8 mouse cellular contexts compared by ENCODE assay signal in genomic region chr3:97658426-97659193, GRCm38 (mm10). TPM values are rescaled to one million over a fixed set of nuclear protein-coding genes. Genes with fewer than 3 reads are reported as not detected.
DNase-seq lines count a peak whose midpoint lies in the region; ATAC-seq lines count a peak whose summit lies in the region.

No protein-coding gene starts in this region.

- H3K9me3 ChIP-seq in heart, embryonic 15.5 days (replicated peaks), result no peaks in the 10 kb centered on the region
- H3K9me3 ChIP-seq in liver, embryonic 13.5 days (replicated peaks), result no peaks in the 10 kb centered on the region

- H3K27me3 ChIP-seq in heart, embryonic 15.5 days, result no peaks in the 10 kb centered on the region
- H3K27me3 ChIP-seq in liver, embryonic 13.5 days, result no peaks in the 10 kb centered on the region

- under 1% methylated on average over 48 of the region's 50 CpGs for WGBS in heart, embryonic 15.5 days
- WGBS in liver, embryonic 13.5 days (ENCODE audit: insufficient replicate concordance), result 1% methylated on average over 49 of the region's 50 CpGs

- H3K36me3 ChIP-seq in heart, embryonic 15.5 days, result peaks cover 4% of the 10 kb centered on the region
- 0 out of 2 replicates have a peak, but pooled peaks cover 8% of the 10 kb centered on the region for H3K36me3 ChIP-seq in liver, embryonic 13.5 days

- H3K4me3 ChIP-seq in heart, embryonic 15.5 days, result peak overlapping the region; percentile 67
- H3K4me3 ChIP-seq in liver, embryonic 13.5 days (replicated peaks), result peak overlapping the region; percentile 86

- H3K4me2 ChIP-seq in heart, embryonic 15.5 days, result peak overlapping the region; percentile 78
- H3K4me2 ChIP-seq in liver, embryonic 13.5 days, result peak overlapping the region; percentile 96

- H3K4me1 ChIP-seq in heart, embryonic 15.5 days (replicated peaks), result peaks cover 26% of the 10 kb centered on the region
- peaks cover 23% of the 10 kb centered on the region for H3K4me1 ChIP-seq in liver, embryonic 13.5 days (replicated peaks)

- H3K27ac ChIP-seq in heart, embryonic 15.5 days, result peak overlapping the region; percentile 81
- peak overlapping the region; percentile 58 for H3K27ac ChIP-seq in liver, embryonic 13.5 days

- ATAC-seq in heart, embryonic 15.5 days (replicated peaks; ENCODE audit: insufficient number of reproducible peaks, insufficient read depth, low FRiP score, low read depth), result peak; percentile 83
- ATAC-seq in liver, embryonic 13.5 days (ENCODE audit: low read depth), result peak; percentile 76

- no peak for DNase-seq in heart, adult 8-10 months (ENCODE audit: low spot score)
- peak; percentile 10 to 18 for DNase-seq in CD8-positive naive resting alpha-beta T cell, adult 2 months (ENCODE audit: low read depth in 2 of 2, low spot score in 2 of 2)
- DNase-seq in ZHBTc4 (ENCODE audit: low read depth, low spot score), result peak; percentile 79
- peak; percentile 20 for DNase-seq in forelimb bud, embryonic 11.5 days (ENCODE audit: low read depth, low spot score)
- no peak for DNase-seq in liver, embryonic 13.5 days
- peak; percentile 31 to 47 for DNase-seq in right cerebral cortex, adult 2 months (ENCODE audit: low spot score in 2 of 2)
- no peak for DNase-seq in left cerebral cortex, adult 8-10 months (ENCODE audit: low spot score in 2 of 2)

- H3K9ac ChIP-seq in heart, embryonic 15.5 days, result peak overlapping the region; percentile 67
- H3K9ac ChIP-seq in liver, embryonic 13.5 days, result peak overlapping the region; percentile 80

RNA-seq across cellular contexts. Expression of gene Prkab2, which starts 0.6 kb away (rescaled TPM):
- 14.0 and 15.5 TPM in 2 replicates for polyA plus RNA-seq in heart, embryonic 15.5 days (2015; fragmentation: Nextera tagmentation; extraction: Ambion mirVana)
- total RNA-seq in heart, adult 8-10 months (2022), result 10 to 100 TPM; 22.1 to 40.8 (median 32.5) TPM
- polyA plus RNA-seq in liver, embryonic 13.5 days (2015; fragmentation: Nextera tagmentation; extraction: Ambion mirVana), result 1.5 and 2.0 TPM in 2 replicates
- 10 to 100 TPM; 27.4 to 28.4 (median 27.6) TPM for total RNA-seq in left cerebral cortex, adult 8-10 months (2022)

RNA-seq across cellular contexts. Expression of gene Gm17651, which starts 15.9 kb away (rescaled TPM):
- not detected in 2 replicates for polyA plus RNA-seq in heart, embryonic 15.5 days (2015; fragmentation: Nextera tagmentation; extraction: Ambion mirVana)
- not detected for total RNA-seq in heart, adult 8-10 months (2022)
- polyA plus RNA-seq in liver, embryonic 13.5 days (2015; fragmentation: Nextera tagmentation; extraction: Ambion mirVana), result not detected in 2 replicates
- total RNA-seq in left cerebral cortex, adult 8-10 months (2022), result not detected

RNA-seq across cellular contexts. Expression of gene Fmo5, which starts 30.0 kb away (rescaled TPM):
- 4.1 and 5.5 TPM in 2 replicates for polyA plus RNA-seq in heart, embryonic 15.5 days (2015; fragmentation: Nextera tagmentation; extraction: Ambion mirVana)
- 10 to 100 TPM; 14.6 to 19.4 (median 16.1) TPM for total RNA-seq in heart, adult 8-10 months (2022)
- 7.5 and 9.6 TPM in 2 replicates for polyA plus RNA-seq in liver, embryonic 13.5 days (2015; fragmentation: Nextera tagmentation; extraction: Ambion mirVana)
- 1 to 10 TPM; 4.2 to 4.8 (median 4.3) TPM for total RNA-seq in left cerebral cortex, adult 8-10 months (2022)

RNA-seq across cellular contexts. Expression of gene Chd1l, which starts 48.6 kb away (rescaled TPM):
- 12.8 and 13.6 TPM in 2 replicates for polyA plus RNA-seq in heart, embryonic 15.5 days (2015; fragmentation: Nextera tagmentation; extraction: Ambion mirVana)
- total RNA-seq in heart, adult 8-10 months (2022), result 10 to 100 TPM in 2 of 4 experiments, 1 to 10 TPM in 2; 9.7 to 12.6 (median 10.4) TPM
- 16.2 and 18.0 TPM in 2 replicates for polyA plus RNA-seq in liver, embryonic 13.5 days (2015; fragmentation: Nextera tagmentation; extraction: Ambion mirVana)
- 10 to 100 TPM in 1 of 4 experiments, 1 to 10 TPM in 3; 7.8 to 10.5 (median 8.6) TPM for total RNA-seq in left cerebral cortex, adult 8-10 months (2022)

Comparison
In these comparisons a context has a peak if more than half of its experiments do, and no peak if none do; other contexts are left out.
1. DNase-seq: peak in CD8-positive naive resting alpha-beta T cell, adult 2 months (2 of 2), ZHBTc4 (single experiment), forelimb bud, embryonic 11.5 days (single experiment) and right cerebral cortex, adult 2 months (2 of 2); none in heart, adult 8-10 months (single experiment), liver, embryonic 13.5 days (single experiment) and left cerebral cortex, adult 8-10 months (0 of 2).